Mouse (Mus musculus) cortical plate, adult 2 months (tissue): ENCODE measurements around the gene Nbea.

Source experiments
- CTCF ChIP-seq: fragments of 200-500 bp; IDR thresholded peaks from 2 replicates; pipeline ENCODE4 v1.5.1; 2011; ENCODE audit warnings: mild to moderate bottlenecking, control low read depth, low read length; ENCODE audit not compliant: insufficient read depth; ENCODE audit errors: extremely low read depth
- POLR2A ChIP-seq: fragments of 200-500 bp; IDR thresholded peaks from 2 replicates; pipeline ENCODE4 v1.6.1; 2011; ENCODE audit warnings: mild to moderate bottlenecking, low read length, control low read depth; ENCODE audit not compliant: insufficient read depth; ENCODE audit errors: extremely low read depth

DNA sequence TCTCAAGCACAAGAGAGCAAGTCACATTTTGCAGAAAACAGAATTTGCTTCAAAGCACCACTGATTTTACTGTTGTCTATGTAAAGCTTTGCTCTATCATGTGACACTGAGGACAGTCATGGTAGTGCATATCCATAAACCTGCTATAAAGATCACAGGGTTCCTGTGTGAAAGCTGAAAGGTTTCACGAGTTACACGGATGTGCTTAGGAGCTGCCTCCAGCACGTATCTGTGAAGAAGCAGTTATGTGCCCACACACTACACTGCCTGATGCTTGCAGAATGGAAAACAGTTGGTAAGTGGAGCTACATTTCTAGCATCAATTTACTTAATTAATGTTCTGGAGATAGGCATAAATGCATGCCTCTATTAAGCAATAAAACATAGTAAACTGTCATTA is 172.4 kb downstream of the Nbea start:
- TF ChIP-seq CTCF (no peak), POLR2A (no peak)
